ENCODE assay signal across 8 mouse cellular contexts in the genomic region with DNA sequence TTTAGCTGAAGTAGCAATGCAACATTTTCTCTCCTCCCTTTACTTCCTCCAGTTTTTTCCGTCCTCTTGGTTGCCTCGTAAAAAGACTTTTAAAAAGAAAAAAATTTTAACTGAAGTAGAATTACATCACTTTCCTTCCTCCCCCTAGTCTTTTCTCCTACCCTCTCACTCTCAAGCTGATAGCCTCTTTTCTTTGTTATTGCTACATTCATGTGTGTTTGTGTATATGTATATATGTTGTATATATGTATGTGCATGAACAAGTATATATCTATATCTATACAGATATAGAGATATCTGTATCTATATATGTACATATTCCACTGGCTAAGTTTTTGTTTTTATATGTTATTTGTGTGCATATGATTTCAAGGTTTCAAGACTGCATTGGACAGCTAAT. TPM values are rescaled to one million over a fixed set of nuclear protein-coding genes. Genes with fewer than 3 reads are reported as not detected.
DNase-seq lines count a peak whose midpoint lies in the region; ATAC-seq and TF ChIP-seq lines count a peak whose summit lies in the region.

No protein-coding gene starts in this region.

- no peak for TF ChIP-seq POLR2A in bone marrow macrophage, adult 2 months (IDR thresholded peaks at IDR 0.05; ENCODE audit: borderline replicate concordance, low read depth, low read length)

- 0% methylated on average over 2 of the region's 2 CpGs for WGBS in heart, postnatal 0 days
- WGBS in hindbrain, embryonic 15.5 days, result 0% methylated on average over 2 of the region's 2 CpGs
- WGBS in midbrain, embryonic 12.5 days, result 0% methylated on average over 2 of the region's 2 CpGs

- no peaks in the 10 kb centered on the region for H3K9me3 ChIP-seq in heart, postnatal 0 days (replicated peaks; ENCODE audit: control insufficient read depth, low read length)
- no peaks in the 10 kb centered on the region for H3K9me3 ChIP-seq in hindbrain, embryonic 15.5 days
- H3K9me3 ChIP-seq in midbrain, embryonic 12.5 days, result no peaks in the 10 kb centered on the region

- no peaks in the 10 kb centered on the region for H3K27me3 ChIP-seq in heart, postnatal 0 days (ENCODE audit: control insufficient read depth, insufficient read depth, low read length)
- H3K27me3 ChIP-seq in hindbrain, embryonic 15.5 days, result no peaks in the 10 kb centered on the region
- peaks cover 6% of the 10 kb centered on the region; the same call in 1 of the 2 replicates for H3K27me3 ChIP-seq in midbrain, embryonic 12.5 days

- peak overlapping the region; percentile 96 for H3K4me3 ChIP-seq in heart, postnatal 0 days (ENCODE audit: low read depth, low read length)
- H3K4me3 ChIP-seq in bone marrow macrophage, adult 2 months (ENCODE audit: insufficient read depth, low read length), result peak overlapping the region; percentile 67
- H3K4me3 ChIP-seq in hindbrain, embryonic 15.5 days, result peak overlapping the region; percentile 60
- H3K4me3 ChIP-seq in midbrain, embryonic 12.5 days, result peak overlapping the region; percentile 87

- no peak for DNase-seq in heart, postnatal 0 days (ENCODE audit: low spot score)
- no peak for DNase-seq in heart, postnatal 25 days (ENCODE audit: low spot score)
- DNase-seq in adrenal gland, adult 8-10 months, result no peak
- DNase-seq in spleen, adult 12 weeks (ENCODE audit: low spot score), result no peak
- DNase-seq in retina, embryonic 14.5 days (ENCODE audit: low spot score), result no peak

- H3K4me2 ChIP-seq in heart, postnatal 0 days (ENCODE audit: low read depth, low read length), result peak overlapping the region; percentile 63
- peak overlapping the region; percentile 70 for H3K4me2 ChIP-seq in hindbrain, embryonic 15.5 days
- H3K4me2 ChIP-seq in midbrain, embryonic 12.5 days (replicated peaks), result peak overlapping the region; percentile 85

- no peak for TF ChIP-seq EP300 in heart, postnatal 0 days (IDR thresholded peaks at IDR 0.05; ENCODE audit: low read depth)

- no peak for ATAC-seq in heart, postnatal 0 days (ENCODE audit: insufficient read depth, low read depth)
- ATAC-seq in hindbrain, embryonic 15.5 days (ENCODE audit: low FRiP score, low read depth), result peak; percentile 46; the same call in 1 of the 2 replicates
- ATAC-seq in midbrain, embryonic 12.5 days (ENCODE audit: low FRiP score, low read depth), result peak; percentile 61

- peak overlapping the region; percentile 95 for H3K27ac ChIP-seq in heart, postnatal 0 days (ENCODE audit: low read depth)
- no peak overlapping the region for H3K27ac ChIP-seq in bone marrow macrophage, adult 2 months (ENCODE audit: insufficient read depth, low read depth, low read length)
- peak overlapping the region; percentile 63 for H3K27ac ChIP-seq in hindbrain, embryonic 15.5 days (replicated peaks)
- H3K27ac ChIP-seq in midbrain, embryonic 12.5 days (replicated peaks), result no peak overlapping the region

- TF ChIP-seq CTCF in heart, postnatal 0 days (IDR thresholded peaks at IDR 0.05; ENCODE audit: low read depth), result no peak
- TF ChIP-seq CTCF in bone marrow macrophage, adult 2 months (IDR thresholded peaks at IDR 0.05; ENCODE audit: low read depth, low read length), result no peak

- intact Hi-C loops in heart, postnatal 25 days (cut with DNase I), result loop anchor here (2.0 kb wide), 2 partner anchors 50 to 128 kb away; a partner anchor contains a TSS

- peaks cover 24% of the 10 kb centered on the region; the same call in 1 of the 2 replicates for H3K4me1 ChIP-seq in heart, postnatal 0 days (ENCODE audit: control insufficient read depth, insufficient read depth)
- H3K4me1 ChIP-seq in bone marrow macrophage, adult 2 months (ENCODE audit: control insufficient read depth, insufficient read depth, low read length), result peaks cover 5% of the 10 kb centered on the region; the same call in 1 of the 2 replicates
- H3K4me1 ChIP-seq in hindbrain, embryonic 15.5 days (replicated peaks), result peaks cover 37% of the 10 kb centered on the region
- peaks cover 12% of the 10 kb centered on the region for H3K4me1 ChIP-seq in midbrain, embryonic 12.5 days

- H3K36me3 ChIP-seq in heart, postnatal 0 days (replicated peaks; ENCODE audit: control insufficient read depth, insufficient read depth, low read length), result peaks cover 14% of the 10 kb centered on the region
- no peaks in the 10 kb centered on the region for H3K36me3 ChIP-seq in hindbrain, embryonic 15.5 days
- peaks cover 16% of the 10 kb centered on the region for H3K36me3 ChIP-seq in midbrain, embryonic 12.5 days

- H3K9ac ChIP-seq in heart, postnatal 0 days (replicated peaks; ENCODE audit: low read depth, low read length), result peak overlapping the region; percentile 94
- H3K9ac ChIP-seq in hindbrain, embryonic 15.5 days, result peak overlapping the region; percentile 66; the same call in 1 of the 2 replicates
- peak overlapping the region; percentile 83; the same call in 1 of the 2 replicates for H3K9ac ChIP-seq in midbrain, embryonic 12.5 days (replicated peaks)

RNA-seq across cellular contexts. Expression of a gene that starts 0.3 kb away (rescaled TPM):
- 32.7 and 40.8 TPM in 2 replicates for total RNA-seq in heart, postnatal 0 days (2014; rRNA removed; ENCODE audit: low replicate concordance)
- polyA plus RNA-seq in heart, postnatal 0 days (2015; fragmentation: Nextera tagmentation; extraction: Ambion mirVana), result 49.1 and 54.5 TPM in 2 replicates
- total RNA-seq in heart, postnatal 25 days (2021), result 10 to 100 TPM; 28.3 to 30.6 TPM
- polyA plus RNA-seq in bone marrow macrophage, adult 2 months (2012; ENCODE audit: insufficient read depth, insufficient read length, missing spikeins), result 54.9 and 59.3 TPM in 2 replicates
- 65.8 and 71.1 TPM in 2 replicates for polyA plus RNA-seq in hindbrain, embryonic 15.5 days (2015; fragmentation: Nextera tagmentation; extraction: Ambion mirVana)
- polyA plus RNA-seq in midbrain, embryonic 12.5 days (2016; fragmentation: Nextera tagmentation; extraction: Ambion mirVana), result 99.0 and 100 TPM in 2 replicates
- 10 to 100 TPM; 55.7 to 74.1 (median 68.0) TPM for total RNA-seq in adrenal gland, adult 8-10 months (2022)

RNA-seq across cellular contexts. Expression of a gene that starts 38.0 kb away (rescaled TPM):
- 1.7 and 1.9 TPM in 2 replicates for total RNA-seq in heart, postnatal 0 days (2014; rRNA removed; ENCODE audit: low replicate concordance)
- 1.5 and 2.1 TPM in 2 replicates for polyA plus RNA-seq in heart, postnatal 0 days (2015; fragmentation: Nextera tagmentation; extraction: Ambion mirVana)
- total RNA-seq in heart, postnatal 25 days (2021), result under 1 TPM; 0.39 to 0.44 TPM
- 0.17 and 0.65 TPM in 2 replicates for polyA plus RNA-seq in bone marrow macrophage, adult 2 months (2012; ENCODE audit: insufficient read depth, insufficient read length, missing spikeins)
- polyA plus RNA-seq in hindbrain, embryonic 15.5 days (2015; fragmentation: Nextera tagmentation; extraction: Ambion mirVana), result 2.8 and 4.2 TPM in 2 replicates
- polyA plus RNA-seq in midbrain, embryonic 12.5 days (2016; fragmentation: Nextera tagmentation; extraction: Ambion mirVana), result 5.1 and 6.8 TPM in 2 replicates
- total RNA-seq in adrenal gland, adult 8-10 months (2022), result 1 to 10 TPM in 2 of 4 experiments, under 1 TPM in 2; 0.75 to 1.9 (median 1.1) TPM

RNA-seq across cellular contexts. Expression of a gene that starts 40.2 kb away (rescaled TPM):
- total RNA-seq in heart, postnatal 0 days (2014; rRNA removed; ENCODE audit: low replicate concordance), result 3.6 and 7.8 TPM in 2 replicates
- 5.2 TPM in 2 replicates for polyA plus RNA-seq in heart, postnatal 0 days (2015; fragmentation: Nextera tagmentation; extraction: Ambion mirVana)
- 1 to 10 TPM; 5.0 to 5.4 TPM for total RNA-seq in heart, postnatal 25 days (2021)
- polyA plus RNA-seq in bone marrow macrophage, adult 2 months (2012; ENCODE audit: insufficient read depth, insufficient read length, missing spikeins), result 5.7 and 7.1 TPM in 2 replicates
- 11.0 and 12.7 TPM in 2 replicates for polyA plus RNA-seq in hindbrain, embryonic 15.5 days (2015; fragmentation: Nextera tagmentation; extraction: Ambion mirVana)
- polyA plus RNA-seq in midbrain, embryonic 12.5 days (2016; fragmentation: Nextera tagmentation; extraction: Ambion mirVana), result 20.3 and 20.7 TPM in 2 replicates
- 10 to 100 TPM in 3 of 4 experiments, 1 to 10 TPM in 1; 9.6 to 12.8 (median 11.1) TPM for total RNA-seq in adrenal gland, adult 8-10 months (2022)

RNA-seq across cellular contexts. Expression of a gene that starts 50.7 kb away (rescaled TPM):
- 14.1 and 17.5 TPM in 2 replicates for total RNA-seq in heart, postnatal 0 days (2014; rRNA removed; ENCODE audit: low replicate concordance)
- 19.5 and 22.4 TPM in 2 replicates for polyA plus RNA-seq in heart, postnatal 0 days (2015; fragmentation: Nextera tagmentation; extraction: Ambion mirVana)
- total RNA-seq in heart, postnatal 25 days (2021), result 10 to 100 TPM; 20.2 to 21.8 TPM
- 44.4 and 50.9 TPM in 2 replicates for polyA plus RNA-seq in bone marrow macrophage, adult 2 months (2012; ENCODE audit: insufficient read depth, insufficient read length, missing spikeins)
- 23.7 and 24.3 TPM in 2 replicates for polyA plus RNA-seq in hindbrain, embryonic 15.5 days (2015; fragmentation: Nextera tagmentation; extraction: Ambion mirVana)
- polyA plus RNA-seq in midbrain, embryonic 12.5 days (2016; fragmentation: Nextera tagmentation; extraction: Ambion mirVana), result 24.4 and 24.6 TPM in 2 replicates
- total RNA-seq in adrenal gland, adult 8-10 months (2022), result 10 to 100 TPM; 41.9 to 57.9 (median 51.1) TPM

RNA-seq across cellular contexts. Expression of a gene that starts 56.1 kb away (rescaled TPM):
- not detected in 2 replicates for total RNA-seq in heart, postnatal 0 days (2014; rRNA removed; ENCODE audit: low replicate concordance)
- not detected in 2 replicates for polyA plus RNA-seq in heart, postnatal 0 days (2015; fragmentation: Nextera tagmentation; extraction: Ambion mirVana)
- total RNA-seq in heart, postnatal 25 days (2021), result not detected
- not detected in 2 replicates for polyA plus RNA-seq in bone marrow macrophage, adult 2 months (2012; ENCODE audit: insufficient read depth, insufficient read length, missing spikeins)
- not detected in 2 replicates for polyA plus RNA-seq in hindbrain, embryonic 15.5 days (2015; fragmentation: Nextera tagmentation; extraction: Ambion mirVana)
- polyA plus RNA-seq in midbrain, embryonic 12.5 days (2016; fragmentation: Nextera tagmentation; extraction: Ambion mirVana), result not detected in 2 replicates
- total RNA-seq in adrenal gland, adult 8-10 months (2022), result not detected

Comparison
In these comparisons a context has a peak if more than half of its experiments do, and no peak if none do; other contexts are left out.
1. H3K27ac ChIP-seq: peak in heart, postnatal 0 days (single experiment) and hindbrain, embryonic 15.5 days (single experiment); none in bone marrow macrophage, adult 2 months (single experiment) and midbrain, embryonic 12.5 days (single experiment).
2. Peak in every context shown above with its lines, with median percentiles within 50 percentile points of each other: H3K4me2 ChIP-seq, H3K4me3 ChIP-seq and H3K9ac ChIP-seq.